In genomic region chr5:19972736-19973135, GRCm38 (mm10) we compare ENCODE assay signal across 26 mouse cellular contexts.
"Had no signal": no experiment of that assay in that cellular context is flagged by ENCODE, and none has a peak within 500 bp of the region (broad histone marks: within the 10 kb centered on the region; RNA-seq: fewer than 3 reads in every experiment).

No protein-coding gene starts in this region.

- H3K4me1 ChIP-seq: embryonic facial prominence, embryonic 10.5 days; embryonic facial prominence, embryonic 12.5 days; embryonic facial prominence, embryonic 13.5 days; embryonic facial prominence, embryonic 15.5 days; forebrain, embryonic 10.5 days; forebrain, embryonic 12.5 days; forebrain, embryonic 13.5 days; heart, embryonic 10.5 days had no signal

- H3K9me3 ChIP-seq: embryonic facial prominence, embryonic 10.5 days; embryonic facial prominence, embryonic 12.5 days; embryonic facial prominence, embryonic 13.5 days; embryonic facial prominence, embryonic 15.5 days; forebrain, embryonic 10.5 days; forebrain, embryonic 12.5 days; forebrain, embryonic 13.5 days; forebrain, embryonic 15.5 days; heart, embryonic 10.5 days had no signal

- H3K27ac ChIP-seq: embryonic facial prominence, embryonic 10.5 days; embryonic facial prominence, embryonic 12.5 days; embryonic facial prominence, embryonic 13.5 days; embryonic facial prominence, embryonic 15.5 days; forebrain, embryonic 10.5 days; forebrain, embryonic 12.5 days; forebrain, embryonic 13.5 days; forebrain, embryonic 15.5 days; gastrocnemius, adult 2 months; heart, adult 2 months; heart, embryonic 10.5 days had no signal

- H3K4me3 ChIP-seq: embryonic facial prominence, embryonic 10.5 days; embryonic facial prominence, embryonic 12.5 days; embryonic facial prominence, embryonic 13.5 days; embryonic facial prominence, embryonic 15.5 days; erythroblast, embryonic 14.5 days; forebrain, embryonic 10.5 days; forebrain, embryonic 12.5 days; forebrain, embryonic 13.5 days; forebrain, embryonic 15.5 days; gastrocnemius, adult 2 months; heart, adult 2 months; heart, embryonic 10.5 days had no signal

- H3K9ac ChIP-seq: embryonic facial prominence, embryonic 12.5 days; embryonic facial prominence, embryonic 13.5 days; embryonic facial prominence, embryonic 15.5 days; forebrain, embryonic 12.5 days; forebrain, embryonic 13.5 days; forebrain, embryonic 15.5 days; forebrain, postnatal 0 days had no signal

- DNase-seq: cerebellum, postnatal 10 days; cerebellum, postnatal 14 days; cerebellum, postnatal 25 days; cerebellum, postnatal 36 days; embryo, embryonic 11 days; forebrain, postnatal 0 days; gastrocnemius, adult 2 months; gastrocnemius, postnatal 10 days; gastrocnemius, postnatal 14 days; gastrocnemius, postnatal 25 days; gastrocnemius, postnatal 36 days; heart, adult 11 months; heart, adult 18-20 months; heart, adult 2 months had no signal

- H3K27me3 ChIP-seq: embryonic facial prominence, embryonic 12.5 days; embryonic facial prominence, embryonic 13.5 days; embryonic facial prominence, embryonic 15.5 days; forebrain, embryonic 12.5 days; forebrain, embryonic 13.5 days; forebrain, embryonic 15.5 days had no signal

- H3K36me3 ChIP-seq: embryonic facial prominence, embryonic 10.5 days; embryonic facial prominence, embryonic 12.5 days; embryonic facial prominence, embryonic 13.5 days; embryonic facial prominence, embryonic 15.5 days; forebrain, embryonic 10.5 days; forebrain, embryonic 12.5 days; forebrain, embryonic 15.5 days; heart, embryonic 10.5 days had no signal

- H3K4me2 ChIP-seq: embryonic facial prominence, embryonic 12.5 days; embryonic facial prominence, embryonic 13.5 days; embryonic facial prominence, embryonic 15.5 days; forebrain, embryonic 12.5 days; forebrain, embryonic 13.5 days; forebrain, embryonic 15.5 days had no signal

- ATAC-seq: forebrain, embryonic 13.5 days; forebrain, embryonic 14.5 days; forebrain, embryonic 15.5 days; forebrain, embryonic 16.5 days; forebrain, postnatal 0 days had no signal
